Mouse (Mus musculus) cerebellum, postnatal 36 days (tissue): ENCODE measurements around the gene Cmc2.
A peak's percentile ranks its signal among the peaks of the same experiment; 100 is the strongest.

Experiments used
- DNase-seq, 2 experiments: peaks; one replicate each; pipeline ENCODE4 v3.0.0; 2021 to 2022; ENCODE audit warnings: mixed read lengths in 2 of 2

Cmc2 gene

DNA sequence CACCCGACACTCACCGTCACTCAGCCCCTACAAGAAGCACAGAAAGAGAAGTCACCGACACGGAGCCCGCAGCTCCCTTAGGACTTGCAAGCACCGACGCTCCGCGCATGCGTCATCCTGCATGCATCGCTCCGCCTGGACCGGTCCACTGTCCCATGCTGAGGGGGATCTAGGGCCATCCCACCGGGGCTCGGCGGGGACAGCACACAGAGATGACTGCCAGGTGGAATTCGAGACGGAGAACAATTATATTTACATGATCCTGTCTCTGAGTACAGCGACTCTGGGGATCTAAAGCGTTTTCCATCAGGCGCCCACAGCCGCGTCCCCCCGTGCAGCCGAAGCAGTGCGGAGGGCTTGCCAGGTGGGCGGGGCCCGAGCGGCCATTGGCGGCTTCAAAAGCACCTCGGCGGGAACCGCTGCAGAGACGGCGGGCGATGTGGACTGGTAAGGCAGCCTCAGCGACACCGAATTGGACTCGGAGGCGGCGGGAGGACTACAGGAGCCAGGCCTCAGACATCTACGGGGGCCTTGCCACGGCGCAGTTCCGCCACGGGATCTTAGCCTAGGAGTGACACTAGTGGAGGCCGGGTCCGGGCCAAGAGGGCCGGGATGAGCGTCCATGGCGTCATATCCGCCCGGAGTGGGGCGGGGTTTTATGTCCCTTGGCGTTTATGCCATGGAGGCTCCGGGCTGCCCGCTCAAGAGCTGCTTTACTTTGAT, at the start of gene Cmc2, which contains the start of gene Cenpn:
Cmc2 (minus strand) TSS at position 119 of the 723 bp plus-strand sequence.
Cenpn (plus strand) TSS at position 394 of the 723 bp plus-strand sequence.
- DNase-seq, result peak; percentile 94 to 95

DNA sequence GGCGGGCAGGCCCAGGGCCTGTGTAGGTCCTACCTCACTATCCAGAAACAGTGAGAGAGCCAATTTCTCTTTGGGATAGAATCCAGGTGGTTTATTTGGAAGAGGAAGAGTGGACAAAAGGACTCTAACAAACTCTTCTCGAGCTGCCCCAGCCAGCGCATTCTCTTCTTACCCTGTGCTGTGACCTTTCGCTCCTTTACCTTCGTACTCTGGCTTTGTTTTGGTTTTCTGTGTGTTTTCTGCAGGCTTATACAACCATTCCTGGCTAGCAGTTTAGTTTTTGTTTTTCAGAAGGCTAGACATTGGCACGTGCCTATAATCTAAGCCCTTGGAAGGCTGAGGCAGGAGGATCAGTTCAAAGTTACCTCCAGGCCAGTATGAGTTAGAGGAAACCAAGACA, 48.3 kb upstream of the Cmc2 start:
- no peak for DNase-seq

- DNase-seq, result no peak
Observed at GRCm38 (mm10) chr8:116954415-116954814, 33.2 kb upstream of the Cmc2 start.

- no peak for DNase-seq
Observed at GRCm38 (mm10) chr8:116952428-116952827, 31.2 kb upstream of the Cmc2 start.

- DNase-seq, result no peak
Observed at GRCm38 (mm10) chr8:116951778-116952177, 30.5 kb upstream of the Cmc2 start.

- DNase-seq, result no peak
Observed at GRCm38 (mm10) chr8:116951369-116951768, 30.1 kb upstream of the Cmc2 start.

- no peak for DNase-seq
Observed at GRCm38 (mm10) chr8:116947589-116947988, 26.3 kb upstream of the Cmc2 start.

- DNase-seq, result no peak
Observed at GRCm38 (mm10) chr8:116946851-116947250, 25.6 kb upstream of the Cmc2 start.

- no peak for DNase-seq
Observed at GRCm38 (mm10) chr8:116946268-116946838, 25.1 kb upstream of the Cmc2 start.

GRCm38 (mm10) chr8:116945169-116945910, 24.1 kb upstream of the Cmc2 start:
- no peak for DNase-seq

GRCm38 (mm10) chr8:116944385-116944696, 23.1 kb upstream of the Cmc2 start:
- no peak for DNase-seq

DNA sequence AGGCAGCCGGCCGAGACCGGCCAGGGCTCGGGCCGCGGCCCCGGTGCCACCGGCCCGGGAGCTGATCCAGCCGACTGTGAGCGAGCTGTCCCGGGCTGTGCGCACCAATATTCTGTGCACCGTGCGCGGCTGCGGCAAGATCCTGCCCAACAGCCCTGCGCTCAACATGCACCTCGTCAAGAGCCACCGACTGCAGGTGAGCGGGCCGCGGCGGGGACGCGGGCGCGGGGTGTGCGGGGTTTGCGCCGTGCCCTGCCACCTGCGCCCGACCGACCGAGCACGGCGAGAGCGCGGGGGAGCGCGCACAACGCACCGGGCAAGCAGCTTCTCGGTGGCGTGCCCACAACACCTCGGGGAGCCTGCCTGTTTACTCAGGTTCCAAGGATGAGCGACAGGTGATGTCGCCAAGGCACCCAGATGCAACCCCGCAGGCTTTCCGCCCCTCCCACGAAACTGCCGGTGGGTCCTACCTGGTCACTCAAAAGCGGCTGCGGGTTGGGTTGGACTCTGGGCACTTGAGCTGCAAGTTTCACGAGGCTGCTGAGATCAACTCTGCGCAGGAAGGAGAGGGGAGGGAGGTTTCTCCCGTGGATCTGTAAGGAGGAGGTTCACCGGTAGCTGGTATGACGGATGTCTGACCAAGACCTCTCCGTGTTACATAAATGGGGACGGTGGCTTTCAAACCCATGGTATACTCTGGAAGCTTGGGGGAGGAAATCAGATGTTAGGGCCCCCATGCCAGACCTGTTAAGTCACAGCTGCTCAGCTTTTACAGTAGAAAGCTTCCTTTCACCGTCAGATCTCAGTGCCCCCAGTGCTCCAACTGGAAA, 22.5 kb upstream of the Cmc2 start:
- peak; percentile 45 to 50 for DNase-seq

DNA sequence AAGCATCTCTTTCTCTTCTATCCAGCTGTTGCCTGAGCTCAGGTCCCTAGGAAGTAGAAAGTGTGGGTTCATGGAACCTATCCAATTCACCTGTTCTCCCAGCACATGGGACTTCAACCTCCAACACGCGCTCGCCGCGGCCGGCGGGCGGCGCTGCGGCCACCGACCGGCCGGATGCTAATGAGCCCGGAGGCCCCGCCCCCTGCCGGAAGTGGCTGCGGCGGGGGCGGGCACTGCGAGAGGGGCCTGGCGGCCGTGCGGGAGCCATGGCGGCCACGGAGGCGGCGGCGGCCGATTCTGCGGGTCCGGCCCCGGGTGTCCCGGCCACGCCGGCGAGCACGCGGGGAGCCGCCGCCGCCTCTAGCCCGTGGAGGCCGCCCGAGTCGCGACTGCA, 21.9 kb upstream of the Cmc2 start, which contains the start of gene Atmin:
Atmin (plus strand) TSS at position 233 of the 394 bp plus-strand sequence.
- DNase-seq, result peak; percentile 85 to 93

GRCm38 (mm10) chr8:116942284-116943058, 21.2 kb upstream of the Cmc2 start:
- no peak for DNase-seq

DNA sequence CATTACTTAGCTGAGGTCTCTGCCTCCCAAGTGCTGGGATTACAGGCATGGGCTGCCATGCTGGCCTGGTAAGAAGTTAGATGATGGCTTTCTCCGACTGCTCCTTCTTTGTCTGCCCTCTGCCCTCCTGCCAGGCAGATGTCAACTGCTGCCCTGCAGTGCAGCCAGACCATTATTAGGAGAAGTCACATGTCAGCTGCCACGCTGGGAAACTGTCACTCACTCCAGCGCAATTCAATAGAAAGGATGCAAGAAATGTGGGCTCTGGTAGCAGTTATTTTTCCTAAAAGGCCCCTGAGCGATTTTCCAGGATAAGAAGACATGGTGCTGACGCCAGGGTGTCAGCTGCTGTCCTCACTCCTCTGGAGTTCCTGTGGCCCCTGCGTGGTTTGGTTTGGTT, 14.3 kb upstream of the Cmc2 start:
- no peak for DNase-seq

DNA sequence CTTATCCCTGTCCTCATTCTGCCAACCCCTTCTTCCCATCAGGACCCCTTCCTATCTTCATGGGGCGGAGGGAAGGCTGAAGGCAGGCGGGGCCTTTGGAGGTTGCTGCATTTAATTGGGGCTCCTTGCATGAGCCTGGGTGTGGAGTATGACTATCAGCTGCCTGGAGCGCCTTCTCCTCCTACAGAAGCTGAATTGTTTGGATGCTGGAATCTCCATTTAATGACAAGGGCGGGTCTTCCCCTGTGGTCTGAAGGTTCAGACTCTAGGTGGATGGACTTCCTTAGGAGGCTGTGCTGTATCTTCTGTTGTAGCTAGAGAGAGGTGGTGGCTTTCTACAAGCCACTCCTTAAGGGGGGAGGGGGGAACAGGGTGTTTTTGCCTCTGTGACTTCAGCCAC, 13.7 kb upstream of the Cmc2 start:
- no peak for DNase-seq

GRCm38 (mm10) chr8:116928588-116928987, 7.3 kb upstream of the Cmc2 start:
- DNase-seq, result no peak

DNA sequence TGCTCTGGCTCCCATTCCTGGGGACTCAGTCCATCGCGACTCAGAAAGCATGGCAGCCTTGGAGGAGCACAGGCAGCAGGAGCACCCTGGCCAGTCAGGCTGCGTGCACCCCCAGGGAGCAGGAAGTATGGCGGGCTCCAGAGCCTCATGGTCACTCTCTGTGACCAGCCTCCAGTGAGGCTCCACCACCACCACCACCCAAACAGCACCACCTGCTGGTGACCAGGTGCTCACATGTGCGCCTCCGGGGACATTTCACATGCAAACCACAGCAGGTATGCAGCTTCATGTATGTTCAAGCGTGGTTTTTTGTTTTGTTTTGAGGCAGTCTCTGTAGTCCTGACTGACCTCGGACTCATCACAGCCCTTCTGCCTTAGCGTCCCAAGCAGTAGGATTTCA, 6.6 kb upstream of the Cmc2 start:
- DNase-seq, result peak; percentile 20 to 21

DNA sequence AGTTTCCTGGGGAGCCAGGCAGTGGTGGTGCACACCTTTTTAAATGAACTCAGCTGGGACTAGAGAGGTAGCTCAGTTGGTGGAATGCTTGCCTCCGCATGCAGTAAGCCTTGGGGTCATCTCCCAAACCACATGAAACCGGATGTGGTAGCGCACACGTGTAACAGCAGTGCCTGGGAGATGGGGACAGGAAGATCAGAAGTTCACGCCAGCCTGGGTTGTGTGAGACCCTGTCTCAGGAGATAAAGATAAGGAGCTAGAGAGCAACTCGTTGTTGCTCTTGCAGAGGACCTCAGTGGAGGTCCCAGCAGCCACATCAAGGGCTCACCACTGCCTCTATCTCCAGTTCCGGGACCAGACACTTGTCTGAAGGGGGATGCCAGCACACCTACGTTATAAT, 2.3 kb upstream of the Cmc2 start:
- no peak for DNase-seq

GRCm38 (mm10) chr8:116922060-116922757, 954 bp upstream of the Cmc2 start:
- DNase-seq, result no peak

GRCm38 (mm10) chr8:116921005-116921336, 284 bp downstream of the Cmc2 start:
- no peak for DNase-seq

- DNase-seq, result no peak
Observed at GRCm38 (mm10) chr8:116905836-116906235, 15.4 kb downstream of the Cmc2 start.
